Mouse (Mus musculus): ENCODE data around the gene Zfp36. TPM values are rescaled to one million over a fixed set of nuclear protein-coding genes. Genes with fewer than 3 reads are reported as not detected.

The Zfp36 gene
- polyA plus RNA-seq (2017; shearing (Covaris generic)): 100 to 1,000 TPM; 146 to 202 TPM

GRCm38 (mm10) chr7:28380237-28381016, at the start of gene Zfp36:
Gene Zfp36, minus strand, starts transcription at chr7:28380253.

GRCm38 (mm10) chr7:28392429-28393271, 12.6 kb upstream of the Zfp36 start, which contains the start of the genes Med29 and Paf1:
Gene Med29, minus strand, starts transcription at chr7:28392708.
Gene Paf1, plus strand, starts transcription at chr7:28392951.

GRCm38 (mm10) chr7:28372251-28373108, 7.6 kb downstream of the Zfp36 start, which contains the start of gene Plekhg2:
Gene Plekhg2, minus strand, starts transcription at chr7:28372599.

GRCm38 (mm10) chr7:28350155-28350883, 29.7 kb downstream of the Zfp36 start, which contains the start of gene Rps16:
Gene Rps16, plus strand, starts transcription at chr7:28350652.

GRCm38 (mm10) chr7:28338108-28338998, 41.7 kb downstream of the Zfp36 start, which contains the start of gene Supt5:
Gene Supt5, minus strand, starts transcription at chr7:28338746.

Other genes with a start within 250 kb of the Zfp36 start
- 100 to 1,000 TPM; 119 to 130 TPM for gene Fbl, start 210.5 kb downstream of the Zfp36 start, polyA plus RNA-seq (2017; shearing (Covaris generic))
- 10 to 100 TPM in 1 of 2 experiments, 1 to 10 TPM in 1; 8.7 to 14.0 TPM for gene Dyrk1b, start 200.8 kb downstream of the Zfp36 start, polyA plus RNA-seq (2017; shearing (Covaris generic))
- gene Eid2, start 112.4 kb downstream of the Zfp36 start, polyA plus RNA-seq (2017; shearing (Covaris generic)): 10 to 100 TPM in 1 of 2 experiments, 1 to 10 TPM in 1; 9.0 to 10.8 TPM
- 1 to 10 TPM; 4.8 to 6.4 TPM for gene Eid2b, start 102.5 kb downstream of the Zfp36 start, polyA plus RNA-seq (2017; shearing (Covaris generic))
- gene Selenov, start 89.1 kb downstream of the Zfp36 start, polyA plus RNA-seq (2017; shearing (Covaris generic)): not detected
- not detected for gene Dll3, start 78.0 kb downstream of the Zfp36 start, polyA plus RNA-seq (2017; shearing (Covaris generic))
- gene Timm50, start 68.2 kb downstream of the Zfp36 start, polyA plus RNA-seq (2017; shearing (Covaris generic)): 10 to 100 TPM; 72.3 to 82.6 TPM
- gene Supt5, start 41.5 kb downstream of the Zfp36 start, polyA plus RNA-seq (2017; shearing (Covaris generic)): 100 to 1,000 TPM; 111 to 138 TPM
- gene Rps16, start 29.6 kb downstream of the Zfp36 start, polyA plus RNA-seq (2017; shearing (Covaris generic)): 1,000 to 10,000 TPM in 1 of 2 experiments, 100 to 1,000 TPM in 1; 690 to 1,103 TPM
- 10 to 100 TPM; 68.1 to 75.7 TPM for gene Plekhg2, start 7.7 kb downstream of the Zfp36 start, polyA plus RNA-seq (2017; shearing (Covaris generic))
- gene Med29, start 12.5 kb upstream of the Zfp36 start, polyA plus RNA-seq (2017; shearing (Covaris generic)): 10 to 100 TPM; 23.7 to 29.5 TPM
- gene Paf1, start 12.7 kb upstream of the Zfp36 start, polyA plus RNA-seq (2017; shearing (Covaris generic)): 100 to 1,000 TPM in 1 of 2 experiments, 10 to 100 TPM in 1; 88.9 to 102 TPM
- gene Gmfg, start 57.2 kb upstream of the Zfp36 start, polyA plus RNA-seq (2017; shearing (Covaris generic)): 100 to 1,000 TPM; 631 to 791 TPM
- gene Lrfn1, start 71.7 kb upstream of the Zfp36 start, polyA plus RNA-seq (2017; shearing (Covaris generic)): under 1 TPM; 0.79 to 0.81 TPM
- not detected for gene Ifnl2, start 130.2 kb upstream of the Zfp36 start, polyA plus RNA-seq (2017; shearing (Covaris generic))
- not detected for gene Ifnl3, start 142.6 kb upstream of the Zfp36 start, polyA plus RNA-seq (2017; shearing (Covaris generic))
- gene Sycn, start 160.6 kb upstream of the Zfp36 start, polyA plus RNA-seq (2017; shearing (Covaris generic)): not detected
- gene Nccrp1, start 167.0 kb upstream of the Zfp36 start, polyA plus RNA-seq (2017; shearing (Covaris generic)): under 1 TPM; 0.22 to 0.38 TPM
- 10 to 100 TPM; 25.4 to 29.9 TPM for gene Samd4b, start 217.9 kb upstream of the Zfp36 start, polyA plus RNA-seq (2017; shearing (Covaris generic))
- 1 to 10 TPM; 6.8 to 7.7 TPM for gene Pak4, start 217.9 kb upstream of the Zfp36 start, polyA plus RNA-seq (2017; shearing (Covaris generic))

Data from activated CD4-positive, CD25-positive, alpha-beta regulatory T cell (primary cell).